Mouse (Mus musculus) heart, adult 18-20 months (tissue): ENCODE data around the gene Xrra1. TPM values are rescaled to one million over a fixed set of nuclear protein-coding genes. Genes with fewer than 3 reads are reported as not detected.
A peak's percentile ranks its signal among the peaks of the same experiment; 100 is the strongest.
"Not testable (repeated sequence)": the region's sequence is repeated elsewhere in the genome, so short reads cannot be mapped to it uniquely, and the experiment has no call there.

Source experiments
- DNase-seq, 2 experiments: peaks; one replicate each; pipeline ENCODE4 v3.0.0; 2021 to 2022; ENCODE audit warnings: mixed read lengths in 1 of 2
- total RNA-seq, 2 experiments: library from RNA; stranded (reverse); gene quantifications; 2 replicates each; pipeline ENCODE4 v1.2.3; 2021

Xrra1 gene
- total RNA-seq, 2 experiments from 2014 or later = 0.23 TPM; not detected in 1

- no peak for DNase-seq
These were observed 43.3 kb downstream of the Xrra1 start for GRCm38 (mm10) chr7:99902208-99902607.

- DNase-seq = peak in 1 of 2 experiments; percentile 13
These were observed 44.2 kb downstream of the Xrra1 start for GRCm38 (mm10) chr7:99902918-99903665.

- no peak for DNase-seq
These were observed 45.6 kb downstream of the Xrra1 start for GRCm38 (mm10) chr7:99904421-99905005.

- DNase-seq = no peak
These were observed 47.4 kb downstream of the Xrra1 start for GRCm38 (mm10) chr7:99906346-99906745.

- no peak for DNase-seq
These were observed 48.5 kb downstream of the Xrra1 start for GRCm38 (mm10) chr7:99907463-99907862.

GRCm38 (mm10) chr7:99911038-99911437, 52.1 kb downstream of the Xrra1 start:
- no peak for DNase-seq

- DNase-seq = no peak
These were observed 55.4 kb downstream of the Xrra1 start for GRCm38 (mm10) chr7:99914316-99914715.

- no peak for DNase-seq
These were observed 56.6 kb downstream of the Xrra1 start for GRCm38 (mm10) chr7:99915511-99915910.

- DNase-seq = peak; percentile 33 to 62
These were observed 57.9 kb downstream of the Xrra1 start for GRCm38 (mm10) chr7:99916741-99917319.

GRCm38 (mm10) chr7:99917320-99917844, 58.5 kb downstream of the Xrra1 start:
- DNase-seq = peak; percentile 25 to 35

GRCm38 (mm10) chr7:99919164-99919563, 60.2 kb downstream of the Xrra1 start:
- no peak for DNase-seq

- DNase-seq = no peak
These were observed 61.1 kb downstream of the Xrra1 start for GRCm38 (mm10) chr7:99919971-99920370.

GRCm38 (mm10) chr7:99920416-99920815, 61.5 kb downstream of the Xrra1 start:
- DNase-seq = no peak

- peak; percentile 74 to 87 for DNase-seq
These were observed 68.2 kb downstream of the Xrra1 start for GRCm38 (mm10) chr7:99926916-99927714.

GRCm38 (mm10) chr7:99935758-99936157, 76.8 kb downstream of the Xrra1 start:
- DNase-seq = no peak

GRCm38 (mm10) chr7:99940669-99941068, 81.8 kb downstream of the Xrra1 start:
- no peak for DNase-seq

- DNase-seq = no peak
These were observed 85.6 kb downstream of the Xrra1 start for GRCm38 (mm10) chr7:99944520-99944919.

- not testable (repeated sequence) for DNase-seq
These were observed 86.1 kb downstream of the Xrra1 start for GRCm38 (mm10) chr7:99945012-99945411.

- DNase-seq = no peak
These were observed 87.0 kb downstream of the Xrra1 start for GRCm38 (mm10) chr7:99945939-99946338.

GRCm38 (mm10) chr7:99946356-99946755, 87.4 kb downstream of the Xrra1 start:
- DNase-seq = no peak

- DNase-seq = peak; percentile 34 to 38
These were observed 88.4 kb downstream of the Xrra1 start for GRCm38 (mm10) chr7:99947329-99947728.

GRCm38 (mm10) chr7:99953442-99954098, 94.7 kb downstream of the Xrra1 start:
- no peak for DNase-seq
